Mouse (Mus musculus) liver, embryonic 16.5 days (tissue): ENCODE results near the gene Rab11fip3. TPM values are rescaled to one million over a fixed set of nuclear protein-coding genes. Genes with fewer than 3 reads are reported as not detected.

Source experiments
- ATAC-seq: fragments of 200-750 bp; cut with Nextera tagmentation; 2 replicates; pipeline ENCODE4 v1.8.0; 2017; ENCODE audit warnings: low read depth, mild to moderate bottlenecking, moderate number of reproducible peaks, moderate library complexity
- H3K27ac ChIP-seq: fragments of 300-500 bp; sonication (generic); 2 replicates; pipeline ENCODE4 v1.5.1; 2014; ENCODE audit warnings: mild to moderate bottlenecking, low read length
- H3K27me3 ChIP-seq: fragments of 300-500 bp; sonication (generic); 2 replicates; pipeline ENCODE4 v1.6.1; 2014; ENCODE audit warnings: low read depth, low read length, mixed read lengths; ENCODE audit not compliant: control insufficient read depth, insufficient read depth
- H3K36me3 ChIP-seq: fragments of 300-500 bp; sonication (generic); 2 replicates; pipeline ENCODE4 v1.6.1; 2014; ENCODE audit warnings: mild to moderate bottlenecking; ENCODE audit not compliant: control insufficient read depth, insufficient read depth
- H3K4me1 ChIP-seq: fragments of 300-500 bp; sonication (generic); 2 replicates; pipeline ENCODE4 v1.6.1; 2014; ENCODE audit warnings: low read depth, low read length, mixed read lengths; ENCODE audit not compliant: control insufficient read depth
- H3K4me2 ChIP-seq: fragments of 300-500 bp; sonication (generic); 2 replicates; pipeline ENCODE4 v1.6.1; 2014; ENCODE audit warnings: low read depth, low read length, mixed read lengths
- H3K4me3 ChIP-seq: fragments of 300-500 bp; sonication (generic); 2 replicates; pipeline ENCODE4 v1.5.1; 2014; ENCODE audit warnings: low read depth, mild to moderate bottlenecking, low read length
- H3K9ac ChIP-seq: fragments of 300-500 bp; sonication (generic); 2 replicates; pipeline ENCODE4 v1.6.1; 2014; ENCODE audit warnings: low read depth, low read length
- H3K9me3 ChIP-seq: fragments of 300-500 bp; sonication (generic); replicated peaks from 2 replicates; pipeline ENCODE4 v1.6.1; 2016; ENCODE audit warnings: low read length; ENCODE audit not compliant: control insufficient read depth
- WGBS: fragments of 180-500 bp; shearing (Covaris S2); extraction: QIAGEN DNeasy Blood & Tissue Kit; methylation state at CpG from one replicate; pipeline ENCODE4 v1.1.7; 2014; ENCODE audit not compliant: insufficient replicate concordance; 5-methylcytosine and 5-hydroxymethylcytosine counted together
- polyA plus RNA-seq: library from polyadenylated mRNA; unstranded; fragments of >200 nt; fragmentation: Nextera tagmentation; extraction: Ambion mirVana; gene quantifications from 2 replicates; pipeline ENCODE4 v1.2.1, GENCODE M21; 2015

Gene Rab11fip3
- polyA plus RNA-seq, 1 experiment from 2014 or later = 1.7 TPM

DNA sequence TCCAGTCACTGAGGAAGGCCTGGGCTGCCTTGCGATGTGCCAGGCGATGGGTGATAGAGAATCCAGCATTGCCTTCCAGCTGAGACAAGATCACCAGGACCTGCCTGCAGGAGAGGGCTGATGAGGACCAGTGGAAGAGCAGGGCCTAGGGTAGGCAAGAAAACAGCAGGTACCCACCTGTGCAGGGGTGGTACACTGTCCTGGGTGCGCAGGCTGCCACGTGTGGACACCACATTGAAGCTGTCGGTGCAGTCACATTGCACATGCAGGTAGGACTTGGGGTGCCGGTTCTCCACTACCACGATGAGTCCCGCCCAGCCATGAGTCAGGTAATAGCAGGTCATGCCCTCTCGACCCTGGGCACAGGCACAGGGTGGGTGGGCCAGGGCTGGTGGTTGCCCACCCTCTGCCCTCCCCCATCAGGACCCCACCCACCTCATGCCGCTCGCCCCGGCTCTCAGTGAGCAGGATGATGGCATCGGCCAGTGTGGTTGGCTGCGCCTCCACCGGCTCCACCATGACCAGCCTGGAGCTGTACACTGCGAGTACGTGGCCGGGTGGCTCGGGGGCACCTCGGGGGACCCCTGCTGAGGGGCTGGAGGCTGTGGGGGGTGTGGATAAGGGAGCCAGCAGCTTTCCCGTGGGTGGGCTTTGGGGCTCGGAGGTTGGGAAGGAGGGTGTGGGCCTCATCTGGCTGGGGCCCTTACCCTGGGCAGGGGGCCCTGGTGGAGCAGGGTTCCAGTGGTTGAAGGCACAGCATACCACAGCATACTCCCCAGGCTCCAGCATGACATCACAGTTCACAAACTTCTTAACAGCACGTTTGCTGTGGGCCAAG lies 109.5 kb downstream of the Rab11fip3 start:
- Histone ChIP-seq H3K9ac (no peak overlapping the region; the same call in 1 of the 2 replicates), H3K4me2 (no peak overlapping the region), H3K4me1 (peaks cover 48% of the 10 kb centered on the region), H3K9me3 (no peaks in the 10 kb centered on the region), H3K4me3 (no peak overlapping the region), H3K27ac (peak overlapping the region; percentile 96), H3K27me3 (no peaks in the 10 kb centered on the region), H3K36me3 (peaks cover 5% of the 10 kb centered on the region; the same call in 1 of the 2 replicates)
- 86% methylated on average over 23 of the region's 23 CpGs for WGBS
- no peak for ATAC-seq

DNA sequence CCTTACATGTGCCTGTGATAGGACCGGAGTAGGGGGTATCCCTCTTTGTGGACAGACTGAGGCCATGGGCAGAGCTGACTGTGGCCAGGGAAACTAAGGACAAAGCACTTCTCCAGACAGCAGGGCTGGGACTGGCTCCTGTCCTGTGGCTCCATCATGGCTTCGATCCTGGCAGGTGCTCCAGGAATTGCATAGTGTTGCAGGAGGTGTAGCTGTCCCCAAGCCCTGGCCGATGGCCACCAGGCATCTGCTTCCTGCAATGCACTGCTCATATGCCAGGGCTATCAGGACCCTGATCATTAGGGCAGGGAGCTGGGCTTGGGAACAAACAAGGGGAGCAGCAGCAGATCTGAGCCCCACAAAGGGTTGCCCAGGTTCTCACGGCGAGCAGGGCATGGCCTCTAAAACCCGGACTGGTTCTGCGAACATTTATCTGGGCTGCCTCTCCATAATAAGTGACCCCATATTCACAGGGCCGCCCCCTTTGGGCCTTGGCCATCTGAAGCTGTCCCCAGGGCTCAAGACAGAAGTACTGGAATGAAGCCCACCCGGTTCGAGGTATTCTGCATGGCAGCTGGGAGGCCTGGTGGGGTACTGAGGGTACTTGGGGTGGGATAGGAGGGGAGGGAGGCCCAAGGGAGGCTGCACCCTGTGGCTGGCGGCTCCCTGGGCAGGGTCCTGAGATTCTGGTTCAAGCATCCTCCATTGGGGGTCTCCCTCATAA lies 110.4 kb downstream of the Rab11fip3 start:
- no peak overlapping the region for H3K4me3 ChIP-seq
- no peak overlapping the region for H3K9ac ChIP-seq
- H3K9me3 ChIP-seq = no peaks in the 10 kb centered on the region
- H3K27me3 ChIP-seq = no peaks in the 10 kb centered on the region
- no peak for ATAC-seq
- peaks cover 3% of the 10 kb centered on the region; the same call in 1 of the 2 replicates for H3K36me3 ChIP-seq
- no peak overlapping the region for H3K27ac ChIP-seq
- 83% methylated on average over 11 of the region's 11 CpGs for WGBS
- peaks cover 40% of the 10 kb centered on the region for H3K4me1 ChIP-seq
- no peak overlapping the region for H3K4me2 ChIP-seq

DNA sequence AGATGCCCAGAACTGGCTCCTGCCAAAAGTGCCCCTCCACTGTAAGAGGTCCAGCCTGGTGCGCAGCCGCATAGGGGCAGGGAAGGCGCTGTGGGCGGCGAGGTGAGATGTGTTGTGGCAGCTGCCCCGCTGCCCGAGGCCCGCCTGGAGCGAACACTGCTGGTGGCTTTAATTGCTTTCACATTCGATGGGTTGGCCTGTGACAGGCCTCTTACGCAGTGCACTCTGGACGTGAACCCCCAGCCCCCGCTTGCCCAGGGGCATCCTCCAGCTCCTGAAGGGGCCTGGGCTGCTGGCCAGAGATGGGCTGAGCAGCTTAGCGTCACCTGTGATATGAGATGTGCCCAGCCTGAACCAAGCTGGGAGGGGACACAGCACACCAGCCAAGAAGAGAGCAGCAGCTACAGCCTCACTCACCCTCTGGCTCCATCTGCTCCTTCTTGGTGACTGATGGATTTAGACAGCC lies 111.7 kb downstream of the Rab11fip3 start:
- Histone ChIP-seq H3K36me3 (no peaks in the 10 kb centered on the region), H3K4me3 (no peak overlapping the region), H3K9ac (no peak overlapping the region), H3K27me3 (peaks cover 11% of the 10 kb centered on the region), H3K27ac (no peak overlapping the region), H3K4me1 (peaks cover 27% of the 10 kb centered on the region), H3K9me3 (no peaks in the 10 kb centered on the region), H3K4me2 (no peak overlapping the region)
- ATAC-seq = no peak
- 86% methylated on average over 14 of the region's 14 CpGs for WGBS

- H3K36me3 ChIP-seq = no peaks in the 10 kb centered on the region
- no peaks in the 10 kb centered on the region for H3K9me3 ChIP-seq
- H3K9ac ChIP-seq = no peak overlapping the region
- WGBS = 81% methylated on average over 7 of the region's 7 CpGs
- H3K4me1 ChIP-seq = peaks cover 23% of the 10 kb centered on the region
- H3K27ac ChIP-seq = no peak overlapping the region
- no peak overlapping the region for H3K4me3 ChIP-seq
- ATAC-seq = no peak
- peaks cover 21% of the 10 kb centered on the region for H3K27me3 ChIP-seq
- H3K4me2 ChIP-seq = no peak overlapping the region
These were observed 112.7 kb downstream of the Rab11fip3 start for GRCm38 (mm10) chr17:25956631-25957030.

DNA sequence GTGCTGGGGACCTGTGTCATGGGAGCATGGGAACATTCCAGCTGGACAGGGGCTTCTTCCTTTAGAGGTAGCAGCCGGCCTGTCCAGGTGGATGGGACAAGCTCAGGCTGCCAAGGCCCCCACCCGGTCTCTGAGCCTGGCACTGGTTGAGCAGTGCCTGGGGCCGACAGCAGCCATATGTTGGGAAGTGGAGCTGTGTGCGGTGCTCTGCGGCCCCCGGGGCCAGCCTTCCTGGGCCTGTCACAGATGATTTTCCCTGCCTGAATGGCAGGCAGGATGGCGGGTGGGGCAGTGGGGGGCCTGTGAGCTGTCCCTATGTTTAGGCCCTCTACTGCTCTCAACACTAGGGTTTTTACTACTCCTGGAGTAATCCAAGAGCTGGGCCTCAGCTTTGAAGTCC lies 113.2 kb downstream of the Rab11fip3 start:
- ATAC-seq = no peak
- Histone ChIP-seq H3K4me3 (no peak overlapping the region), H3K9me3 (no peaks in the 10 kb centered on the region), H3K4me1 (peaks cover 25% of the 10 kb centered on the region), H3K9ac (no peak overlapping the region), H3K27me3 (peaks cover 25% of the 10 kb centered on the region), H3K4me2 (no peak overlapping the region), H3K27ac (no peak overlapping the region), H3K36me3 (no peaks in the 10 kb centered on the region)
- 83% methylated on average over 7 of the region's 7 CpGs for WGBS

DNA sequence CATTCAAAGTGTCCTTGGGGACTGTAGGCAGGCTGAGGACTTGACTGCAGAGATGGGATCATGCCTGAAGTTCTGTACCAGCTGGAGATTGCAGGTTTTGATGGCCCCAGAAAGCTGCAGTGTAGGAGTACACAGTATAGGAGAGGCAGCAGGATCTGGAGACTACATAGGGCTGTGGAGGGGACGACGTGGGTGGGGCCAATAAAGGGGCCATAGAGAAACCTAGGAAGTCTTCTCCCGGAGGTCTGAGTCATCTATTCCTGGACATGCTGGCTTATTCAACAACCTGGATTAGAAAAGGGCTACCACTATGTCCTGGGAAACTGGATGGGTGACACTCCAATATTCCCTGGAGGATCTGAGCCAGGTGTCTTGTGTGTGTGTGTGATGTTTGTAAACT lies 113.6 kb downstream of the Rab11fip3 start:
- WGBS = 46% methylated on average over 3 of the region's 3 CpGs
- Histone ChIP-seq H3K36me3 (no peaks in the 10 kb centered on the region), H3K4me2 (no peak overlapping the region), H3K9ac (no peak overlapping the region), H3K27me3 (peaks cover 30% of the 10 kb centered on the region), H3K9me3 (no peaks in the 10 kb centered on the region), H3K4me3 (no peak overlapping the region), H3K27ac (no peak overlapping the region), H3K4me1 (peaks cover 25% of the 10 kb centered on the region)
- no peak for ATAC-seq

DNA sequence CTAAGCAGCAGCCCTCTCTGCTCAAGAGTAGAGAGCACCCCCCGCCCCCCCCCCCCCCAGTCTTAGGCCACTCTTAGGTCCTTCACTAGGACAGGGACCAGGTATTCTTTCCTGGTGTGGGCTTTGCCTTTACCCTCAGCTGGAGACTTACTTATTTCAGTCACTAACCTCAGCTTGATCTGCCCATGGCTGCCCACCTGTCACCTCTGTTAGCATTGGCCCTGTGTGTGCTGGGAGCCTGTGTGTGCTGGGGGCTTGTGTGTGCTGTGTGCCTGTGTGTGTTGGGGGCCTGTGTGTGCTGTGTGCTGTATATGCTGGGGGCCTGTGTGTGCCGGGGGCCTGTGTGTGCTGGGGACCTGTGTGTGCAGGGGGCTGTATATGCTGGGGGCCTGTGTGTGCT lies 114.7 kb downstream of the Rab11fip3 start:
- Histone ChIP-seq H3K9ac (no peak overlapping the region), H3K4me3 (no peak overlapping the region), H3K27me3 (peaks cover 40% of the 10 kb centered on the region), H3K4me1 (peaks cover 19% of the 10 kb centered on the region), H3K4me2 (no peak overlapping the region), H3K9me3 (no peaks in the 10 kb centered on the region), H3K36me3 (no peaks in the 10 kb centered on the region), H3K27ac (no peak overlapping the region)
- ATAC-seq = no peak
- 82% methylated on average over 2 of the region's 2 CpGs for WGBS

DNA sequence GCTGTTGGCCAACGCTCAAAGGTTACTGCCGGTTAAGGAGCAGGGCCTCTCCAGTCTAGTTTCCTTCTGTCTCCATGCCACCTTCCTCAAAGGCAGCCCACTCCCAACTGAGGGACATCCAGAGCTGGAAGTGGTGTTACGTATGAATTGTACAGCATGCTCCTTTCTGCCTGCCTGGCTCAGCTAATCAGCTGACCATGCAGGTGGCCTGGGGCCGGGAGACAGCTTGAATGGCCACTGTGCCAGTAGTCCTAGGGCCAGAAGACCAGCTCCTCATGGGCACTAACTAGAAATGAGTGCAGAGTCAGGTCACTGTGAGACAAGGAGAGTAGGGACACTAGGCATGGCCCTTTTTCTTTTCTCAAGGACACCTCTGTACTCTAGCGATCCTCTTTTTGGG lies 116.2 kb downstream of the Rab11fip3 start:
- 69% methylated on average over 5 of the region's 5 CpGs for WGBS
- Histone ChIP-seq H3K9me3 (no peaks in the 10 kb centered on the region), H3K4me3 (no peak overlapping the region), H3K27me3 (peaks cover 42% of the 10 kb centered on the region), H3K4me1 (peaks cover 21% of the 10 kb centered on the region), H3K9ac (no peak overlapping the region), H3K27ac (no peak overlapping the region), H3K36me3 (no peaks in the 10 kb centered on the region), H3K4me2 (no peak overlapping the region)
- no peak for ATAC-seq
